Mouse (Mus musculus) liver, embryonic 14.5 days (tissue): ENCODE measurements around the gene Acer1. TPM values are rescaled to one million over a fixed set of nuclear protein-coding genes. Genes with fewer than 3 reads are reported as not detected.

Source experiments
- ATAC-seq: fragments of 200-750 bp; cut with Nextera tagmentation; 2 replicates; pipeline ENCODE4 v1.8.0; 2017; ENCODE audit warnings: moderate number of reproducible peaks, mild to moderate bottlenecking, moderate library complexity; ENCODE audit not compliant: insufficient read depth
- DNase-seq, 3 experiments: peaks; one replicate each; pipeline ENCODE4 v3.0.0-alpha.2; 2012 to 2013; ENCODE audit warnings: low read depth in 3 of 3, low spot score in 3 of 3
- H3K27ac ChIP-seq: fragments of 300-500 bp; sonication (generic); 2 replicates; pipeline ENCODE4 v1.5.1; 2014; ENCODE audit warnings: moderate library complexity, mild to moderate bottlenecking, control low read depth, inconsistent platforms
- H3K27me3 ChIP-seq: fragments of 300-500 bp; sonication (generic); 2 replicates; pipeline ENCODE4 v1.6.1; 2014; ENCODE audit warnings: mild to moderate bottlenecking, low read length, moderate library complexity; ENCODE audit not compliant: control insufficient read depth, insufficient read depth
- H3K36me3 ChIP-seq: fragments of 300-500 bp; sonication (generic); replicated peaks from 2 replicates; pipeline ENCODE4 v1.6.1; 2014; ENCODE audit warnings: low read depth; ENCODE audit not compliant: control insufficient read depth, insufficient read depth
- H3K4me1 ChIP-seq, 2 experiments: fragments of 200-500 bp in 1 of 2; fragments of 300-500 bp in 1 of 2; sonication (generic) in 1 of 2; replicated peaks; 2 replicates each; pipeline ENCODE4 v1.6.1; 2012 to 2014; ENCODE audit warnings: antibody characterized with exemption in 1 of 2, inconsistent platforms in 1 of 2, low read length in 1 of 2; ENCODE audit not compliant: control insufficient read depth in 2 of 2, insufficient read depth in 2 of 2
- H3K4me2 ChIP-seq: fragments of 300-500 bp; sonication (generic); 2 replicates; pipeline ENCODE4 v1.6.1; 2014; ENCODE audit warnings: low read depth, mild to moderate bottlenecking, control low read depth, moderate library complexity
- H3K4me3 ChIP-seq, 2 experiments: fragments of 200-500 bp in 1 of 2; fragments of 300-500 bp in 1 of 2; sonication (generic) in 1 of 2; 2 replicates each; pipeline ENCODE4 v1.5.1; 2012 to 2014; ENCODE audit warnings: low read depth in 2 of 2, low read length in 2 of 2, mild to moderate bottlenecking in 2 of 2, control low read depth in 1 of 2, inconsistent platforms in 1 of 2, moderate library complexity in 1 of 2; ENCODE audit not compliant: insufficient read depth in 1 of 2
- H3K9ac ChIP-seq: fragments of 300-500 bp; sonication (generic); replicated peaks from 2 replicates; pipeline ENCODE4 v1.6.1; 2014; ENCODE audit warnings: mild to moderate bottlenecking, control low read depth, moderate library complexity
- H3K9me3 ChIP-seq: fragments of 300-500 bp; sonication (generic); 2 replicates; pipeline ENCODE4 v1.6.1; 2016; ENCODE audit warnings: low read length, mixed read lengths; ENCODE audit not compliant: control insufficient read depth
- CTCF ChIP-seq: IDR thresholded peaks from 2 replicates; pipeline ENCODE4 v1.5.1; 2016; ENCODE audit warnings: antibody characterized with exemption, low read depth, control low read depth
- EP300 ChIP-seq: IDR thresholded peaks from 2 replicates; pipeline ENCODE4 v1.6.1; 2016; ENCODE audit warnings: antibody characterized with exemption, low read depth
- WGBS: fragments of 180-500 bp; shearing (Covaris S2); extraction: QIAGEN DNeasy Blood & Tissue Kit; methylation state at CpG from one replicate; pipeline ENCODE4 v1.1.7; 2014; ENCODE audit not compliant: insufficient replicate concordance; 5-methylcytosine and 5-hydroxymethylcytosine counted together
- polyA plus RNA-seq, 2 experiments: library from polyadenylated mRNA; depleted of rRNA in 1 of 2; stranded (reverse) in 1 of 2; unstranded in 1 of 2; fragments of >200 nt; fragmentation: Nextera tagmentation in 1 of 2; extraction: Ambion mirVana in 1 of 2; gene quantifications; 2 replicates each; pipeline versions ENCODE4 v1.2.1 to v1.2.3; 2012 to 2014

Gene Acer1
- polyA plus RNA-seq, 2 experiments, result not detected

DNA sequence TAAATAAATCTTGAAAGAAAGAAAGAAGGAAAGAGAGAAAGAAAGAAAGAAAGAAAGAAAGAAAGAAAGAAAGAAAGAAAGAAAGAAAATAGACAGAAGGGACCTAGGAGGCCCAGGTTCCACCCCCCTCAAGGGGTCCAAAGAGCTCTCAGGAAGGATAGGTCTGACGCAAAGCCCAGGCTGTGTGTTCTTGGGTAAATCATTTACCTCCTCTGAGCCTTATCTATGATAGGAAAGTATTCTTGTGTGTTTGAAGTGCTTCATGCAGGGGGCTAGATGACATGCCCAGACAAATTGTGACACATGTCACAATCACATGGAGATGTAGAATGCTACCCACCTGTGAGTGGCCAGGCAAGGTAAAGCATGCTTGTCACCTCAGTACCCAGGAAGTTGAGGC is 29.3 kb downstream of the Acer1 start:
- Histone ChIP-seq H3K4me3 (no peak overlapping the region), H3K9me3 (no peaks in the 10 kb centered on the region), H3K4me1 (peaks cover 4 to 9% of the 10 kb centered on the region in 2 experiments), H3K27ac (no peak overlapping the region), H3K9ac (no peak overlapping the region), H3K36me3 (no peaks in the 10 kb centered on the region), H3K27me3 (no peaks in the 10 kb centered on the region), H3K4me2 (no peak overlapping the region)
- no peak for TF ChIP-seq EP300
- no peak for TF ChIP-seq CTCF
- WGBS, result 53% methylated on average over 1 of the region's 1 CpGs
- DNase-seq (no peak), ATAC-seq (no peak)

DNA sequence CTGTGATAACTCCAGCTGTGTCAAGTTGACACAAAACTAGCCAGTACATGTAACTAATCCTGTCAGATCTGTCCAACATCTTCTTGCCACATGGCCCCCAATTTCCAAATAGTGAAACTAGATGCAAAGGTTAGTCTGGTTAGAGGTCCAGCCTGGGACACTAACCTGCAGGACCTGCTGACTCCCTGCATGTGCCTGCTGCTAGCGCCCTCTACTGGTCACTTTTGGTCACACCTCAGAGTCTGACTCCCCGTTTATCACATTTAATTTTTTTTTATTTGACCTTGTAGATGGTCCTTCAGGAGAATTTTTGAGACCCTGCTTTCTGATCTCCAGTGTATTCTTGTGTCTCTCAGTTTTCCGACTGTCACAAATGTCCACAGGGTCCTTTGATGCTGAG is 31.0 kb downstream of the Acer1 start:
- TF ChIP-seq CTCF (peak; percentile 94), EP300 (no peak)
- Histone ChIP-seq H3K4me3 (no peak overlapping the region), H3K27me3 (no peaks in the 10 kb centered on the region), H3K27ac (no peak overlapping the region), H3K4me1 (0 out of 4 replicates have a peak, but pooled peaks cover 0 to 3% of the 10 kb centered on the region in 2 experiments), H3K4me2 (no peak overlapping the region), H3K9ac (no peak overlapping the region), H3K36me3 (no peaks in the 10 kb centered on the region), H3K9me3 (no peaks in the 10 kb centered on the region)
- WGBS, result 8% methylated on average over 3 of the region's 3 CpGs
- no peak for ATAC-seq
- DNase-seq, result peak in 2 of 3 experiments; percentile 42 to 43

DNA sequence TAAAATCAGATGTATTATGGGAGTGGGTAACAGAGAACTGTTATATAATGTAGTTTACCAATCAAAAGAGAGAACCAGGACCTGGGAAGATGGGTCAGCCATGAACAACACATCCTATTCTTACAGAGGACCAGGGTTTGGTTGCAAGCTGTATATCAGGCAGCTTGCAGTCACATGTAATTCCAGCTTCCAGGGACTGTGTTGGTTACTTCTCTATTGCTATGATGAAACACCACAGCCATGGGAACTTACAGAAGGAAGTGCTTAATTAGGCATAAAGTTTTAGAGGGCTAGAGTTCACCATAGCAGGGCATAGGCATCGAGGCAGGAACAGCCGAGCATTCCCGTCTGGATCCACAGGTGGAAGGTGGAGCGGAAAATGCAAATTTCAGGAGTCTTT is 43.2 kb downstream of the Acer1 start:
- Histone ChIP-seq H3K27ac (no peak overlapping the region), H3K27me3 (no peaks in the 10 kb centered on the region; the same call in 1 of the 2 replicates), H3K4me2 (no peak overlapping the region), H3K36me3 (no peaks in the 10 kb centered on the region), H3K9me3 (no peaks in the 10 kb centered on the region), H3K4me1 (peaks cover 8 to 11% of the 10 kb centered on the region in 2 experiments), H3K4me3 (no peak overlapping the region), H3K9ac (no peak overlapping the region)
- WGBS, result 56% methylated on average over 4 of the region's 4 CpGs
- ATAC-seq (no peak), DNase-seq (no peak)
- TF ChIP-seq CTCF, result no peak

DNA sequence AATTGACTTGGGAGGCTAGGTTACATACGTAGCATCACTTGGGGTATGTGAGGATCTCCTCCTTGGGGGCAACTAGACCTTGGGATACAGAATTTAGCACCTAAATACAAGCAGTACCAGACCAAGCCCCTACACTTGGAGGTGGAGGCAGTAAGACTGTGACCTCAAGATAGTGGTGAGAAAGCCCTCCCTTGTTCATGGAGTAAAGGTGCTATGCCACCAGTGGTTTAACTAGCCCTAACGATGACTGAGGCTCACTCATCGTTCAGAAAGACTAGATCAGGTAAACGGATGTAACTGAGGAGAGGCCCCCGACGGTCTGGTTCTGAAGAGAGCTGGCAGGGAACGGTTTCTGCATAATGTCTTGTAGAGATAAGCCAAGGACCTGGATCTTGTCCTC is 45.2 kb downstream of the Acer1 start:
- no peak overlapping the region for H3K27ac ChIP-seq
- H3K4me3 ChIP-seq, result no peak overlapping the region
- H3K4me2 ChIP-seq, result no peak overlapping the region
- TF ChIP-seq EP300 (no peak), CTCF (no peak)
- ATAC-seq (no peak), DNase-seq (no peak)
- H3K4me1 ChIP-seq, result peaks cover 8 to 11% of the 10 kb centered on the region in 2 experiments
- H3K36me3 ChIP-seq, result no peaks in the 10 kb centered on the region
- no peaks in the 10 kb centered on the region; the same call in 1 of the 2 replicates for H3K27me3 ChIP-seq
- H3K9me3 ChIP-seq, result no peaks in the 10 kb centered on the region
- H3K9ac ChIP-seq, result no peak overlapping the region
- 58% methylated on average over 7 of the region's 7 CpGs for WGBS

DNA sequence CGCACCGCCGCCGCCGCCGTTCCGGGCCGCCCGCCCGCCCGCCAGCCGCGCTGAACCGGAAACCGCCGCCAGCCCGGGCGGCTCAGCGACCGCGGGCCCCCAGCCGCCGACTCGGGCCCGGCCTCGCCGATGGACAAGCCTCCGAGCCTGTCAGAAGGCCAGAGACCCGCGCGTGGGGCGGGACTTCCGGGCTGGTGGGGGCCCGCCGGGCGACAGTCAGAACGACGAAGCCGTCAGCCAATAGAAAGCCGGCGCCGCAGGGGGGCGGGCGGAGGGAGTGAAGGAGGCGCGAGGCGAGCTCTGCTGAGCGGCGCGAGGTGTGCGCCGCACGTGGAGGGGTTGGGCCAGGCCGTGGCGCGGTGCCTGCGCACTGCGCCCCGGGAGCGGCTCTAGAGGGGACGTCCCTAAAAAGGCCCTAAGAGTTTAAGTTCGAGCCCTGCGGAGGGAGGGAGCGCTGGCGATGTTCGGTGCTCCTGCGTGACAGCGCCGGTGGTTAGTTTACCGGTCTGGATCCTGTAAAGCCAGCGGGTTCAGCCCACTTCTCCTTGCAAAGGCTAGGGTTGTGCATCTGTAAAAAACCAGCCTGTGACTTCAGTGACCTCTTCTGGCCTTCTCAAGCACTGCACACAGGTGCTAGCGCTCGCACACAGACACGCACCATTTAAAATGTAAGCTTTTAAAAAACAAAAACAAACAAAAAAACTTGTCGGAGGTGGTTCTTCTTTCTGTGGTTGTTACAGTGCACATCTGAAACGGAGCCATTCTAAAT is 46.4 kb downstream of the Acer1 start, which contains the start of gene Mllt1:
Mllt1 (minus strand) TSS at position 53 of the 769 bp plus-strand sequence.
- DNase-seq (peak; percentile 91 to 93 (median 93)), ATAC-seq (peak; percentile 97)
- Histone ChIP-seq H3K9me3 (no peaks in the 10 kb centered on the region), H3K27ac (no peak within 1 kb of the TSS; the same call in 1 of the 2 replicates), H3K4me3 (peak within 1 kb of the TSS; percentile 88 to 94), H3K9ac (peak within 1 kb of the TSS; percentile 88), H3K36me3 (no peaks in the 10 kb centered on the region), H3K27me3 (no peaks in the 10 kb centered on the region; the same call in 1 of the 2 replicates), H3K4me1 (peaks cover 8 to 11% of the 10 kb centered on the region in 2 experiments), H3K4me2 (peak within 1 kb of the TSS; percentile 98)
- 3% methylated on average over 74 of the region's 76 CpGs for WGBS
- TF ChIP-seq CTCF, result peak; percentile 70
- no peak for TF ChIP-seq EP300
